Mouse (Mus musculus) MEL (cell line): Measurements from ENCODE around the gene Tceal5.

Experiments used
- CTCF ChIP-seq, 3 experiments: IDR thresholded peaks in 2 of 3; conservative IDR thresholded peaks in 1 of 3; 2 replicates each; pipeline ENCODE4 v1.5.1; 2011 to 2012; ENCODE audit warnings: low read length in 3 of 3, low read depth in 2 of 3, mild to moderate bottlenecking in 2 of 3, improper control_type of control experiment in 1 of 3, inconsistent platforms in 1 of 3, mixed read lengths in 1 of 3, moderate library complexity in 1 of 3; ENCODE audit not compliant: control insufficient read depth in 1 of 3, insufficient read depth in 1 of 3, poor library complexity in 1 of 3, severe bottlenecking in 1 of 3
- POLR2A ChIP-seq, 2 experiments: IDR thresholded peaks; 2 replicates each; pipeline ENCODE4 v1.6.1; 2011 to 2012; ENCODE audit warnings: low read length in 2 of 2, mild to moderate bottlenecking in 2 of 2, control low read depth in 1 of 2, improper control_type of control experiment in 1 of 2, low read depth in 1 of 2, moderate library complexity in 1 of 2; ENCODE audit not compliant: control insufficient read depth in 1 of 2, insufficient read depth in 1 of 2, poor library complexity in 1 of 2

GRCm38 (mm10) chrX:136180897-136181553 is 22.7 kb downstream of the Tceal5 start:
- TF ChIP-seq POLR2A (IDR thresholded peaks at IDR 0.05; ENCODE audit: control insufficient read depth in 1 of 2, insufficient read depth in 1 of 2, low read depth in 1 of 2, low read length in 2 of 2, poor library complexity in 1 of 2) (no peak), CTCF (IDR thresholded peaks at IDR 0.05 in 2 of 3, conservative IDR thresholded peaks at IDR 0.05 in 1 of 3; ENCODE audit: control insufficient read depth in 1 of 3, insufficient read depth in 1 of 3, low read depth in 2 of 3, low read length in 3 of 3, poor library complexity in 1 of 3, severe bottlenecking in 1 of 3) (no peak)
